Mouse (Mus musculus): ENCODE data around the gene Cln3. TPM values are rescaled to one million over a fixed set of nuclear protein-coding genes. Genes with fewer than 3 reads are reported as not detected.

Gene Cln3
- total RNA-seq, 2 experiments from 2014 or later = 24.4 to 30.8 TPM

DNA sequence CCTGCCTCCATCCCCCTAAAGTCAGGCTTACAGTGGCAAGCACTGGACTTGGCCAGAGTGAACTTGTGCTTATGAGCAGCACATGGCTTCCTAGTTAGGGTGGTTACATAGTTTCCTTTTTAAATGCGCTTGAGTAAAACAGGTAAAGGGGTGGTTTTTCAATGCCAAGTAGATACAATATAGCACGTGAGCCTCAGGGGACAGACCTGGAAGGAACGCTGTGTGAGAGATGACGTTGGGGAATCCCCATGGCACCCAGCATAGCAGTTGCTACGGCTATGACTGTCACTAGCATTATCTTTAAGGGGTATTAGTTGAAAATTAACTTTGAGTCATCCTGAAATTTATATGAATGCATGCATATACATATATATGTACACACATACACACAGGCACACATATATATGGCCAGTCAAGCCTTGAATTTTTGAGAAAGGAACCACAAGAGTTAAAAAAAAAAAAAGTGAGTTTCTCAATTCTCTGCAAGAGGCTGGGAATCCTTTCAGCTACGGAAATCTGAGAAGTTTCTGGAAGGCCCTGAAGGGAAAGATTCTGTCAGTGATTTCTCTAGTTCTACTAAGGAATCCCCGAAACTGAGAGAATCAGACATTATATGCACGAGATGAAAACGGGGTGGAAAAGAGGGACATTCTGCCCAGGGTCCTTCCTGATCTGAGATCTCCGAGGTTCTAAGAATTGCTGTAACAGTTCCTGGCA is 34.1 kb upstream of the Cln3 start:
- no peak for DNase-seq (ENCODE audit: extremely low spot score in 1 of 2, low spot score in 2 of 2)
- H3K4me3 ChIP-seq = no peak overlapping the region
- TF ChIP-seq CTCF (IDR thresholded peaks at IDR 0.05) = no peak
- H3K27ac ChIP-seq = no peak overlapping the region
- intact Hi-C loops (cut with DNase I) = no loop called here

DNA sequence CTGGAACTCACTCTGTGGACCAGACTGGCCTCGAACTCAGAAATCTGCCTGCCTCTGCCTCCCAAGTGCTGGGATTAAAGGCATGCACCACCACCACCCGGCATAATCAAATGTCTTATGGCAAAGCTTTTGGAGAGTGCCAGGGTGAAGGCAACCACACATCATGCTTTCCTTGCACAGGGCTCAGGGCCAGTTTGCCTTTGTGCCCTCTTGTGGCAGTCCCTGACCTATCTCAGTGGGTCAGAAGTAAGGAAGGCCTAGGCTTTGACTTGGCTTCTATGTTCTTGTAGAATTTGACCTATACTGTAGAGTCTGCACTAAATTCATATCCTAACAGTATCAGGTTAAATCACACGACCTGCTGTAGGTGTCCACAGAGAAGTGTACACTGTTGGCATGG is 31.1 kb upstream of the Cln3 start:
- DNase-seq (ENCODE audit: extremely low spot score in 1 of 2, low spot score in 2 of 2) = no peak
- TF ChIP-seq CTCF (IDR thresholded peaks at IDR 0.05) = no peak; the same call in 1 of the 2 replicates
- intact Hi-C loops (cut with DNase I) = no loop called here
- Histone ChIP-seq H3K27ac (no peak overlapping the region), H3K4me3 (no peak overlapping the region)

DNA sequence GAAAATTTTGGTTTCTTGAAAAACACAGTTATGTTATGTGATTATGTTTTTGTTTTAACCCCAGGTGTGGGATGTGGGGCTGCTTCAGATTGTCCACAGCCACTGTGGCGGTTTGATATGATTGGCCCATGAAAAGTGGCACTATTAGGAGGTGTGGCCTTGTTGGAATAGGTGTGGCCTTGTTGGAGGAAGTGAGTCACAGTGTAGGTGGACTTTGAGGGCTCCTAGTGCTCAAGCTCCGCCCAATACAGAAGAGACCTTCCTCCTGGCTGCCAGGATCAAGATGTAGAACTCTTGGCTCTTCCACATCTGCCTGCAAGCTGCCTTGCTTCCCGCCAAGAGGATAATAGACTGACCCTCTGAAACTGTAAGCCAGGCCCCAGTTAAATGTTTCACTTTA is 27.1 kb upstream of the Cln3 start:
- Histone ChIP-seq H3K27ac (no peak overlapping the region), H3K4me3 (no peak overlapping the region)
- intact Hi-C loops (cut with DNase I) = no loop called here
- DNase-seq (ENCODE audit: extremely low spot score in 1 of 2, low spot score in 2 of 2) = no peak
- TF ChIP-seq CTCF (IDR thresholded peaks at IDR 0.05) = no peak

DNA sequence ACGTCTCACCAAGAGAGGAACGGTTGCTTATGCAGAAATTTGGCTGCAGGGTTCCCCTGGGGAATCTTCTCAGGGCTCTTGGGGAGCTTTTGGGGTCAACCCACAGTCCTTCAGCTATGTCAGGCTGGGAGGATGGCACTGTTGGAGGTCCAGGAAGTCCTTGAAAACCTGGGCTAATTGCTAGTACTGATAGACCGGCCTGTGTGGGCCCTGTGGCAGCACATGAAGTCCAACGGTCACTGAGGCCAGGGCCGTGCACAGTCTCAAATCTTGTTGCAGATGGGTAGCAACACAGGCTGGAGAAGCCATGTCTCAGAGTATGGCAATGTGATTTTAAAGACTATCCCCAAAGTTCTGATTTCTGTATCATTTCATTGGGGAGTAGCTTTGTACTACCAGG is 22.2 kb upstream of the Cln3 start:
- TF ChIP-seq CTCF (IDR thresholded peaks at IDR 0.05) = no peak
- DNase-seq (ENCODE audit: extremely low spot score in 1 of 2, low spot score in 2 of 2) = no peak
- intact Hi-C loops (cut with DNase I) = loop anchor here (10.0 kb wide), 1 partner anchor 557 kb away; no protein-coding TSS in a partner anchor

DNA sequence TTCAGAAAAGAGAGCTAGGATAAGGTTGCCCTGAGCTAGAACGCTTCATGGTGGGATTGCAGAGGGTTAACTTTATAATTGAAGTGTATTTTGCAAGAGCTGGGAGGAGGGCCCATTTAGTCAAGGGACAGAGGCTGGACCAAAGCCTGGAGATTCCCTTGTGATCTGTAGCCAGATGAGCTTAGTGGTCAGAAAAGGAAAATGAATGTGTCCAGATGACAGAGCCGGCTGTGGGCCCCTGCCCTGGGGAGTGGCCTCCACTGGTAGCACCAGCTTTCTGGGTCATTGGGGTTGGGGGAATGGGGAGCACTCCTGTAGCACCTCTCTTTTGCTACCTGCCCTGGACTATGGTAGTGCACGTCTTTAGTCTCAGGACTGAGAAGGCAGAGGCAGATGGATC is 21.4 kb upstream of the Cln3 start:
- no peak overlapping the region for H3K4me3 ChIP-seq
- intact Hi-C loops (cut with DNase I) = loop anchor here (10.0 kb wide), 1 partner anchor 558 kb away; no protein-coding TSS in a partner anchor
- TF ChIP-seq CTCF (IDR thresholded peaks at IDR 0.05) = no peak
- DNase-seq (ENCODE audit: extremely low spot score in 1 of 2, low spot score in 2 of 2) = no peak
- H3K27ac ChIP-seq = no peak overlapping the region

More for the DNA sequence above, 22.2 kb upstream of the Cln3 start:
- Histone ChIP-seq H3K27ac (no peak overlapping the region), H3K4me3 (no peak overlapping the region)

DNA sequence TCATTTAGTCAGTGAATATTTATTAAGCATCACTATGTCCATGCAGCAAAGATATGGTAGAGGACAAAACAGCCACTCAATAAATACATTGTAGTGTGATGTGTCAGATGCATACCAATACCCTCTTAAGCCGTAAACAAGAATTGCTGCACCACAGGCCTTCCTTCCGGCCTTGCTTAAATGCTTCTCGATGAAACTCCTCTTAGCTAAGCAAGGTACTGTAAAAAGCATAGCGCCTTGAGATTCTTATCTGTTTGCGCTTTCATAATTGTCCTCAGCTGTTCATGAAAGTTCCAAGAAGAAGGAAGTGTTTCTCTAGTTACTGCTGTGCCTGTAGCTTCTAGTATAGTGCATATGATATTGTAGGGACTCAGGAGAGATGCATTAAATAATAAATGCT is 21.0 kb upstream of the Cln3 start:
- no peak for DNase-seq (ENCODE audit: extremely low spot score in 1 of 2, low spot score in 2 of 2)
- TF ChIP-seq CTCF (IDR thresholded peaks at IDR 0.05) = no peak
- H3K27ac ChIP-seq = no peak overlapping the region
- intact Hi-C loops (cut with DNase I) = loop anchor here (10.0 kb wide), 1 partner anchor 558 kb away; no protein-coding TSS in a partner anchor
- no peak overlapping the region for H3K4me3 ChIP-seq

DNA sequence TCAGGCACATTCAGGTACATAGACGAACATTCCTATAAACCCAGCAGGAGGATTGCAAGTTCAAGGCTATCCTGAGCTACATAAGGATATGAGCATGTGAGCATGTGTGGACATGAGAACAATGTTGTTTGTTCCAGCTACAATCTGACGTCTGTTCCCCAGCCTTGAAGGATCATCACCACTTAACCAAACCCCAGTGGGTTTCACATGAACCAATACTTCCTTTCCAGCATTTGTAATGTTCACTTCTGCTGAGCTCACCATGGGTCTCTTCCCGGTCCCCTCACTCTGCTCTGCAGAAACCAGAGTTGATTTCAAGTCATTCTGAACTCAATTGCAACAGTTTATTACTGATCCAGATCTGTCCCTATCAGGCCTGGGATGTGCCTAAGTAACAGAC is 17.0 kb upstream of the Cln3 start:
- DNase-seq (ENCODE audit: extremely low spot score in 1 of 2, low spot score in 2 of 2) = no peak
- no peak overlapping the region for H3K27ac ChIP-seq
- TF ChIP-seq CTCF (IDR thresholded peaks at IDR 0.05) = no peak
- no peak overlapping the region for H3K4me3 ChIP-seq
- intact Hi-C loops (cut with DNase I) = loop anchor here (10.0 kb wide), 1 partner anchor 562 kb away; no protein-coding TSS in a partner anchor

DNA sequence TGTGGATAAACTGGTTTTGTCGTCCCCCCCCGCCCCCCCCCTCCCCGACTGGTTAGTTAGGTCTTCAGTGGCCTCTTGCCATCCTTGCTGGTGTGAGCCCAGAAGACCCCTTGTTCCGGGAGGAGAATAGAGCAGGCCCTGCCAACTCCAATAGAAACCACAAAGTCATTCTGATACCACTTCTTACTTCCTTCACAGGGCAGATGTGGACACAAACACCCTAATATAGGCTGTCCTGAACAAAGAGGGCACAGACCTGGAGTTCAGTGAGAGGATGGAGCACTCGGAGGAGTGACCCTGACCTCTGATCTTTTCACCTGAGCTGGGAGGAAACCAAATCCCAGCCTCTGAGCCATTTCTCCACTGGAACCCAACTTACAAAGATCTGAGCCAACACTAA is 16.3 kb upstream of the Cln3 start:
- TF ChIP-seq CTCF (IDR thresholded peaks at IDR 0.05) = no peak
- intact Hi-C loops (cut with DNase I) = loop anchor here (10.0 kb wide), 1 partner anchor 563 kb away; no protein-coding TSS in a partner anchor
- Histone ChIP-seq H3K4me3 (no peak overlapping the region), H3K27ac (no peak overlapping the region)
- DNase-seq (ENCODE audit: extremely low spot score in 1 of 2, low spot score in 2 of 2) = no peak

DNA sequence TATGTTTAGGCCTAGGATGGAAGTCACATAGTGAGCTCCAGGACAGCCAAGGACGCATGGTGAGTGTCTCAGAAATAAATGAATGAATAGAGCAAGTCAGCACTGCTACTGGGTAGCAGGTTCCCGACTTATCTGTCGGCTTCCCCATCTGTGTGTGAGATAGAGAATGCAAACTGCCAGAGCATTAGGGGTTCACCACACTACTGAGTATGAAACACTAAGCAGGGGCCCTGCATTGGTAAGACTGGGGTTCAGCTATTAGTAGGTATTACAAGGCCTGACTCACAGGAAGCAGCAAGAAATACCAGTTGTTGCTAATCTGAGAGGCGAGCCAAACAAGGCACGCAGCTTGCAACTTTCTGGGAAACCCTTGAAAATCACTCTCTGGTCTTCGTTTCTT is 13.3 kb upstream of the Cln3 start:
- H3K4me3 ChIP-seq = no peak overlapping the region
- no peak for DNase-seq (ENCODE audit: extremely low spot score in 1 of 2, low spot score in 2 of 2)
- TF ChIP-seq CTCF (IDR thresholded peaks at IDR 0.05) = no peak
- intact Hi-C loops (cut with DNase I) = no loop called here
- no peak overlapping the region for H3K27ac ChIP-seq

DNA sequence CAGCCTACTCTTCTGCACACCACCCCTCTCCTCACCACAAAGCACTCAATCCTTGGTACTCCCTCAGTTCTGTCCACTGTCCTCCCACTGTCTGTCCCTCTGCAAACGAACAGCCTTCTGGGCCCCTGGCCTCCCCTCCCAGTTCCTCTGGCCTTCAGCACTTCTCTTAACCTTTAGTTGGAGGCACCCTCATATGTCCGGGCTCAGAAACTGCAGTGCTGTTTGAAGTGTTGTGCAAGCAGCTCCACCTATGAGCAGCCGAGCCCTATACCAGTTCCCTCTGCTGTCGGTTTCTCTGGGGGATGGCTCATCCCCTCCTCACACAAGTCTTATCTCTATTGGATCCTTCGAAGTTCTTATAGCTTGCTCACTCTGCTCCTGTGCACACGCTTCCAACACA is 10.8 kb upstream of the Cln3 start:
- TF ChIP-seq CTCF (IDR thresholded peaks at IDR 0.05) = no peak
- DNase-seq (ENCODE audit: extremely low spot score in 1 of 2, low spot score in 2 of 2) = no peak
- intact Hi-C loops (cut with DNase I) = no loop called here
- no peak overlapping the region for H3K4me3 ChIP-seq
- H3K27ac ChIP-seq = no peak overlapping the region

DNA sequence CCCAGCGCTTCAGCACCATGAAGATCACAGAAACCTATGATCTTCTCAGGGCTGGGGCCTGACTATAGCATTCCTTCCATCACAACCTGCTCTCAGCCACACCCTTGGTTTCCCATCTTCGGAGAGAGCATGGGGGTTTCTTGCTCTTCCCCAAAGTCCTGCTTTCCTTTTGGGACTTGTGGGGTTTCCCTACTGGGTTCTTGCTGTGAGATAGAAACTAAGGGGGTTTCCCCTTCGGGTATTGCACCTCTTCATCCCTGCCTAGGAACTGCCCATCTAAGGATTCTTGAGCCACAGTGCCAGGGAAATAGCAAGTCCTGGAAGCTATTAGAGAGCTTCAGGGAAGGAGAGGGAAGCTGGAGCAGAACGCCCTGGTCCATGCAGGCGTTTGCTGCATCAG is 10.3 kb upstream of the Cln3 start:
- intact Hi-C loops (cut with DNase I) = no loop called here
- no peak for TF ChIP-seq CTCF (IDR thresholded peaks at IDR 0.05)
- no peak for DNase-seq (ENCODE audit: extremely low spot score in 1 of 2, low spot score in 2 of 2)
- Histone ChIP-seq H3K27ac (no peak overlapping the region), H3K4me3 (no peak overlapping the region)

DNA sequence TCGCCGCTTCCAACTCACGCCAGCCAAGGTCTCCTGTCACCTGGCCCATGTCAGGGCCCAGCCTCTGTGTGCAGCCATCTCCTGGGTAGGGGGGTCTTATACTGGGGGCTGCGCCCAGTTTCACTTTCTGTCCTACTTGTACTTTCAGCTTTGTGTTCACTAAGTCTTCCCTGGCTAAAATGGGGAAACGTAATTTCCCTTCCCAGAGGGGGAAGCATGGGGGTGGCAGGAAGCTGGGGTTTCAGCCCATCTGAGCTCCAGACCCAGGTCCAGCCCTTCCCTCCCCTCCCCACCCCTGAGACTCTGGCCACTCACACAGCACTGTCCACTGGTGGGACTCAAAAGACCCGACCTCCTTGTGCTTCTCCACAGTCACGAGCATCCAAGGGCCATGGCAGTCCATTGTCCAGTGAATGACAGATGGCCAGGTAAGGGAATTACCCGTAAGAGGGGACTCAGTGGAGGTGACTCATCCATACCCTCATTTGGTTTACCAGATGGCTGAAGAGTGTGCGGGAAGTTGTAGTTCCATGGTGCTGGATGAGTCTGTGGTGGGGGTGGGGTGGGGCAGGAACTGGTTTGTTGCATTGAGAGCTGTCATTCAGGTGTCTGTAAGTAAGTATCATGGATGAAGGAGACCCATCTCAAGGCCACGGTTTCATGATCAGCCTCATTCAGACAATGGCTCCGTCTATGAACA is 9.4 kb upstream of the Cln3 start, which contains the start of gene Il27:
Gene Il27 (minus strand): TSS at position 80 of the 700 bp plus-strand sequence.
- Histone ChIP-seq H3K27ac (no peak within 1 kb of the TSS), H3K4me3 (no peak within 1 kb of the TSS)
- no peak for DNase-seq (ENCODE audit: extremely low spot score in 1 of 2, low spot score in 2 of 2)
- intact Hi-C loops (cut with DNase I) = no loop called here
- no peak for TF ChIP-seq CTCF (IDR thresholded peaks at IDR 0.05)

Measured in left cerebral cortex, adult 2 months (tissue).